Mouse (Mus musculus) intestine, postnatal 0 days (tissue): ENCODE data around the gene Nucks1. TPM values are rescaled to one million over a fixed set of nuclear protein-coding genes. Genes with fewer than 3 reads are reported as not detected.

Source experiments
- ATAC-seq: fragments of 200-750 bp; cut with Nextera tagmentation; 2 replicates; pipeline ENCODE4 v1.8.0; 2017; ENCODE audit warnings: mild to moderate bottlenecking, moderate TSS enrichment, moderate library complexity
- H3K27ac ChIP-seq: fragments of 300-500 bp; sonication (generic); 2 replicates; pipeline ENCODE4 v1.5.1; 2014; ENCODE audit warnings: mild to moderate bottlenecking, low read depth, low read length, moderate library complexity
- H3K27me3 ChIP-seq: fragments of 300-500 bp; sonication (generic); replicated peaks from 2 replicates; pipeline ENCODE4 v1.6.1; 2014; ENCODE audit warnings: low read length, mixed read lengths; ENCODE audit not compliant: control insufficient read depth, insufficient read depth
- H3K36me3 ChIP-seq: fragments of 300-500 bp; sonication (generic); 2 replicates; pipeline ENCODE4 v1.6.1; 2014; ENCODE audit warnings: mild to moderate bottlenecking, moderate library complexity; ENCODE audit not compliant: control insufficient read depth, insufficient read depth
- H3K4me1 ChIP-seq: fragments of 300-500 bp; sonication (generic); replicated peaks from 2 replicates; pipeline ENCODE4 v1.6.1; 2014; ENCODE audit warnings: antibody characterized with exemption, low read length, mixed read lengths; ENCODE audit not compliant: control insufficient read depth, insufficient read depth
- H3K4me2 ChIP-seq: fragments of 300-500 bp; sonication (generic); replicated peaks from 2 replicates; pipeline ENCODE4 v1.6.1; 2014; ENCODE audit warnings: low read depth, mild to moderate bottlenecking, moderate library complexity
- H3K4me3 ChIP-seq: fragments of 300-500 bp; sonication (generic); 2 replicates; pipeline ENCODE4 v1.5.1; 2014; ENCODE audit warnings: low read depth, low read length
- H3K9ac ChIP-seq: fragments of 300-500 bp; sonication (generic); 2 replicates; pipeline ENCODE4 v1.6.1; 2014; ENCODE audit warnings: mild to moderate bottlenecking, low read depth, low read length
- H3K9me3 ChIP-seq: fragments of 300-500 bp; sonication (generic); 2 replicates; pipeline ENCODE4 v1.6.1; 2016; ENCODE audit warnings: mixed run types; ENCODE audit not compliant: control insufficient read depth
- CTCF ChIP-seq: sonication (generic); IDR thresholded peaks from 2 replicates; pipeline ENCODE4 v1.5.1; 2016; ENCODE audit warnings: low read depth, mild to moderate bottlenecking, control low read depth, antibody characterized with exemption, moderate library complexity
- WGBS: fragments of 180-500 bp; shearing (Covaris S2); extraction: QIAGEN DNeasy Blood & Tissue Kit; methylation state at CpG from one replicate; pipeline ENCODE4 v1.1.7; 2014; 5-methylcytosine and 5-hydroxymethylcytosine counted together
- polyA plus RNA-seq: library from polyadenylated mRNA; unstranded; fragments of >200 nt; fragmentation: Nextera tagmentation; extraction: Ambion mirVana; gene quantifications from 2 replicates; pipeline ENCODE4 v1.2.1, GENCODE M21; 2015

Gene Nucks1
- polyA plus RNA-seq, 1 experiment from 2014 or later, result 25.9 TPM

GRCm38 (mm10) chr1:131946462-131947215 lies 36.3 kb downstream of the Nucks1 start:
- ATAC-seq, result no peak
- no peak for TF ChIP-seq CTCF
- Histone ChIP-seq H3K9me3 (no peaks in the 10 kb centered on the region), H3K4me1 (no peaks in the 10 kb centered on the region), H3K27me3 (no peaks in the 10 kb centered on the region), H3K36me3 (no peaks in the 10 kb centered on the region), H3K4me2 (no peak overlapping the region), H3K27ac (no peak overlapping the region), H3K4me3 (no peak overlapping the region), H3K9ac (no peak overlapping the region)
- 76% methylated on average over 11 of the region's 11 CpGs for WGBS

GRCm38 (mm10) chr1:131947997-131948525 lies 37.7 kb downstream of the Nucks1 start:
- Histone ChIP-seq H3K36me3 (no peaks in the 10 kb centered on the region), H3K4me2 (no peak overlapping the region), H3K9ac (no peak overlapping the region), H3K9me3 (no peaks in the 10 kb centered on the region), H3K27ac (no peak overlapping the region), H3K27me3 (no peaks in the 10 kb centered on the region), H3K4me1 (no peaks in the 10 kb centered on the region), H3K4me3 (no peak overlapping the region)
- no peak for ATAC-seq
- WGBS, result 63% methylated on average over 1 of the region's 1 CpGs
- TF ChIP-seq CTCF, result 0 out of 2 replicates have a peak, but pooled peaks have one; percentile 17

GRCm38 (mm10) chr1:131954242-131954865 lies 44.0 kb downstream of the Nucks1 start:
- TF ChIP-seq CTCF, result no peak
- no peak overlapping the region for H3K9ac ChIP-seq
- H3K27me3 ChIP-seq, result no peaks in the 10 kb centered on the region; the same call in 1 of the 2 replicates
- H3K4me3 ChIP-seq, result no peak overlapping the region
- no peak overlapping the region for H3K27ac ChIP-seq
- H3K4me2 ChIP-seq, result no peak overlapping the region
- WGBS, result 81% methylated on average over 12 of the region's 12 CpGs
- H3K4me1 ChIP-seq, result no peaks in the 10 kb centered on the region
- no peaks in the 10 kb centered on the region for H3K9me3 ChIP-seq
- H3K36me3 ChIP-seq, result no peaks in the 10 kb centered on the region
- ATAC-seq, result no peak

GRCm38 (mm10) chr1:131955131-131955757 lies 44.9 kb downstream of the Nucks1 start:
- TF ChIP-seq CTCF, result no peak
- no peak overlapping the region for H3K4me2 ChIP-seq
- 10% methylated on average over 3 of the region's 3 CpGs for WGBS
- no peaks in the 10 kb centered on the region for H3K36me3 ChIP-seq
- no peak overlapping the region for H3K4me3 ChIP-seq
- no peaks in the 10 kb centered on the region for H3K4me1 ChIP-seq
- H3K9ac ChIP-seq, result no peak overlapping the region
- no peak overlapping the region for H3K27ac ChIP-seq
- H3K27me3 ChIP-seq, result no peaks in the 10 kb centered on the region; the same call in 1 of the 2 replicates
- ATAC-seq, result no peak
- H3K9me3 ChIP-seq, result no peaks in the 10 kb centered on the region

- Histone ChIP-seq H3K36me3 (no peaks in the 10 kb centered on the region), H3K4me3 (no peak overlapping the region), H3K9ac (no peak overlapping the region), H3K27me3 (peaks cover 13% of the 10 kb centered on the region), H3K27ac (no peak overlapping the region), H3K4me2 (no peak overlapping the region), H3K4me1 (no peaks in the 10 kb centered on the region), H3K9me3 (no peaks in the 10 kb centered on the region)
- 65% methylated on average over 5 of the region's 5 CpGs for WGBS
- ATAC-seq, result no peak
- no peak for TF ChIP-seq CTCF
Observed at GRCm38 (mm10) chr1:131957416-131957815, 47.1 kb downstream of the Nucks1 start.

GRCm38 (mm10) chr1:131961004-131961403 lies 50.7 kb downstream of the Nucks1 start:
- Histone ChIP-seq H3K4me1 (no peaks in the 10 kb centered on the region), H3K27me3 (peaks cover 42% of the 10 kb centered on the region), H3K4me2 (no peak overlapping the region), H3K27ac (no peak overlapping the region), H3K9ac (no peak overlapping the region), H3K9me3 (no peaks in the 10 kb centered on the region), H3K36me3 (no peaks in the 10 kb centered on the region), H3K4me3 (no peak overlapping the region)
- ATAC-seq, result no peak
- no peak for TF ChIP-seq CTCF
- WGBS, result 64% methylated on average over 2 of the region's 2 CpGs
